Mouse (Mus musculus) T-helper 1 cell (primary cell): ENCODE results near the gene Ppp6r3.
"Not testable (repeated sequence)": the region's sequence is repeated elsewhere in the genome, so short reads cannot be mapped to it uniquely, and the experiment has no call there.

ENCODE experiments used
- in situ Hi-C: fragments of 300-600 bp; cut with MboI, MseI; formaldehyde crosslinking; loops from one replicate; pipeline ENCODE4 v1.15.1; 2025; ENCODE audit warnings: high pct_unique_total_duplicates

Gene Ppp6r3

DNA sequence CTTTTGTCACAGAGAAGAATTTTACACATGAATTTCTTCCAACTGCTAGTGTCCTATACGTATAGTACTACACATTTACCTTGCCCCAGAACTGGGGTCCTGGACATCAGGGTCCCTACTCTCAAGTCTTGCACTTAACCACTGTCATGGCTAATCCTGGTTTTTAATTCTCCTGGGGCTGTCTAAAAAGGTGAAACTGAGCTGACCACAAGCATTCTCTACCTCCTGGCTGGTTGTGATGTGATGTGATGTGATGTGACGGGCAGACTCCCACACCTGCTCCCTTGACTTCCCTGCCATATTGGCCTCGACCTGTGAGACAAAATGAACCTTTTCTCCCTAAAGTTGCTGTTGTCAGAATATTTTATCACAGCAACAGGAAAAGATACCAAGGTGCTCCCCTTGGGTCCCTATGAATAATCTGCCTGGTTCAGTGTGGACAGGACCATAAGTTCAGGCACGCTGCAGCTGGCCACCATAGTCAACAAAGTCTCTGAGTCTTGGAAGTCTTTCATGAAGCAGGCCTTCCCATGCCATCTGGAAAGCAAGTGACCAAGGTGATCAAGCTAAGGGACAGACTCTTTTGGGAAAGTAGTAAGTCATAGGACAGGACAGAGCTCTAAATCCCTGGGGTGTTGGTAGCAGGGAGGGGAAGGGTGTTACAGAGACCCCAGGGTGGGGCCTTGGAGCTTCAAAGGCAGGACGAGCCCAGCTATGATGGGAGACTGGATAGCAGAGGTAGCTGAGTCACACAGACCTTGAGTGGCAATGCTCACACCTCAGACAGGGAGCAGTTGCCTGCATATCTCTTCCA is 1.1 kb upstream of the Ppp6r3 start:
- in situ Hi-C loops: loop anchor here (10.0 kb wide), 1 partner anchor 252 kb away; the partner anchor contains the start of gene Cpt1a

DNA sequence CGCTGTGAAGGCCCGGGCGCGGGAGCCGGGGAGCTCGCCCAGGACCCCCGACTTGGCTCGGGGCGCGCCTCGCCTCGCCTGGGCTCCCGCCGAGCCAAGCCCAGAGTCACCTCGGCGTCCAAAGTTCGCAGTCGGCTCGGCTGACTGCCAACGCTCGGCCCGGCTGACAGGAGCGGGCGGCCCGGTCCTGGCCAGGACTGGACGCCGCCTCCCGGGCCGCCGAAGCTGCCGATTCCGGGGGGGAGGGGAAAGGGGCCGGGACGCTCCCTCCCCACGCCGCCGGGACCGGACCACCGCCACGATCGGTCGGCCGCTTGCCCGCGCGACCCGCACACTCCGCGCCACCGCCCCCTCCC is 295 bp downstream of the Ppp6r3 start:
- in situ Hi-C loops: loop anchor here (10.0 kb wide), 1 partner anchor 250 kb away; the partner anchor contains the start of gene Cpt1a

DNA sequence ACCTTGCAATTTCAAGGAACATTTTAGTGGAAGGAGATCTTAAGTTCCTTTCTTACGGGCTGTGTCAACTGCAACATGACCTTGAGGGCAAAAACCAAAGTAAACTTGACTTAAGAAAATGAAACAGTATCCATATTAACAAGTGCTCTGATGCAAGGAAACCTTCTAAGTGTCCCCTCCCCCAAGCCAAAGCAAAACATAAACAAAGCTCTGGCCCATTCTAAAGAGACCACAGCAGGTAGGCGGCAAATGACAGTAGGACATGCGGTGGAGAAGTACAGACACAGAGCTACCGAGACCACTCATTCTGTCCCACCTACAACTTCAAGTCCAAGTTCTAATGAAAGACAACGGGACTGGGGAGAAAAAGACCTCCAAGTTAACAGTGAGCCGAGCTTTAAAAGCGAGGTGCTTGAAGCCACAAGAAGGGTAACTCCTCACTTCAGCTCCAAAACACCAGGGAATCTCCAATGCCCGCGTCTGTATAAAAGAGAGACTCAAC is 905 bp downstream of the Ppp6r3 start:
- in situ Hi-C loops: loop anchor here (10.0 kb wide), 1 partner anchor 250 kb away; the partner anchor contains the start of gene Cpt1a

DNA sequence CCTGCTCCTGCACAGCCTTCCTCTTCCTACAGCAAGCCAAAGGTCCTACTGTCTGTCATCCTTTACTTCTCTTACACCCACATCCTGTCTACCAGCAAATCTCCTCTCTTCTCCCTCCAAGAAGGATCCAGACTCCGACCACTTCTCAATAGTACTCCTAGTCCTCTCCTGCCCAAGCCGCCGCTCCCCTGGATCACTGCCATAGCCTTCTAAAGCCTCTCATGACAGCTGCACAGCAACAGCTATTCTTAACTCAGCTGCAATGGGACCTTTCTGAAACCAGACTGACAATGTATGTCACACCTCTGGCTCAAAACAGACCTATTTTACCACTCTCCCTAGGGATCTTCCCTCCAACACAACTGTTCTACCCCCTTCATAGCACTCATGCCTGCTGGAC is 11.2 kb downstream of the Ppp6r3 start:
- in situ Hi-C loops: no loop called here

DNA sequence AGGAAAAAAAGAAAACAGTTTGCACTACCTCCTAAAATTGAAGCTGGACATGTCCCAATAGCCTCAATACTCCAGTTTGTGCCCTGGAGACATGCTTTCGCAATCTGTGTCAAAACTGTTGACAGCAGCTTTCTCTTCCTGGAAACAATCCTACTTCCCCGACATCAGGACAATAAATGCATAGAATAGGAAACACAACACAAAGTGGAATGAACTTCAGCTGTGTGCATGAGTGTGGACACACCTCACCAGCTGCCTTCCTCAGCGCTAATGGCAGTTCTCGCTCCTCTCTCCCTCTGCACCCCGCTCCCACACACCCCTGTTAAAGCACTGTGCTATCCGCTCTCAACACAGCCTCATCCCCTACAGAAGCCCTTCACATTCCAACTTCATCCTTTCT is 12.8 kb downstream of the Ppp6r3 start:
- in situ Hi-C loops: no loop called here

DNA sequence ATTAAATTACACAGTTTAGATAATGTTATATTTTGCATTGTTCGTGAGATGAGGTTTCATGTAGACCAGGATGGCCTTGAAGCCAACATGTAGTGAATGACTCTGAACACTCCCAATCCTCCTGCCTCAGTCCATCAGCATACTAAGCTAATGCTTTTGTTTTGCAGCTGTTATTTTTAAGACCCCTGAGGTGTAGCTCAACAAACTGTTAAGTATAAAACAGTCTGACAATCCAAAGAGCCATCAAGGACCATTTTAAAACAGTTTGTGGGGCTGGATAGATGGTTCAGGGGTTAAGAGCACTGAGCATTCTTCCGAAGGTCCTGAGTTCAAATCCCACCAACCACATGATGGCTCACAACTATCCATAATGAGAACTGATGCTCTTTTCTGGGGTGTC is 13.3 kb downstream of the Ppp6r3 start:
- in situ Hi-C loops: no loop called here

DNA sequence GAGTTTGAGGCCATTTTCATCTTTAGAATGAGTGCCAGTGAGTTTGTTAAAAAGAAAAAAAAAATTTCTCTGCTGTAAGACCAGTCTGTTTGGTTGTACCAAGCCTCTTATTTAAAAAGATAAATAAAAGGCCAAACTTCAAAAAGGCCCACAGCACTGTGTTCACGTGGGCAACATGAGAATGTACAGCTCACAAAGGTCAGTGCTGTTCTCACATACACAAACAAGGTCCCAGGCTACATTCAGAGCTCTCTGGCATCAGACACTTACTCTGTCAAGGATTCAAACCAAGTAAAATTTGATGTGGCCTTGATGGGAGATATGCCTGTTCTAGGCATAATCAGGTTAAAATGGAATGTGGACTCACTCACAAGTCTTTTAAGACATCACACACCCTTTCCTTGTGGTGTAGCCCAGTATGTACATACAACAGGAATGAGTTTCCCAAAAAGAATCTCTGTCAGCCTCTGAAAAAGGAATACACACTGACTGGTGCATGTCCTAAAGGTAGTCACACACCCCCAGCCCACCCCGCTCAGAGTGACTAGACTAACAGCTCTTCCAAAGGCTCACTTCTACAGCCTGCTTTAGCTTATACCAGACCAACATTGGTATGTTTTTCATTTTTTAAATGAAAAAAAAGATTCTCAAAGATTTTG is 19.3 kb downstream of the Ppp6r3 start:
- in situ Hi-C loops: loop anchor here (5.0 kb wide), 1 partner anchor 856 kb away; no protein-coding TSS in a partner anchor

DNA sequence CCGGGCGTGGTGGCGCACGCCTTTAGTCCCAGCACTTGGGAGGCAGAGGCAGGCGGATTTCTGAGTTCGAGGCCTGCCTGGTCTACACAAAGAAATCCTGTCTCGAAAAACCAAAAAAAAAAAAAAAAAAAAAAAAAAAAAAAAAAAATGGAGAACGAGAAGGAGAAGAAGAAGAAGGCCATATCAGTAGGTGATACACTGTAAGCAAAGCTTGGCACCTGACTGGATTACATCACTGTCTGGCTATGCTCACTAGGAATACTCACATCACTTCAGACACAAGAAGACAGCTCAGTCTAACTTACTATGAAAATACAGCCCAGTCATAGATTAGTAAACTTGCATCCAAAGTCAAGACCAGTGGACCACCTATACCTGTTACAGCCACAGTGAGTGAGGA is 20.8 kb downstream of the Ppp6r3 start:
- in situ Hi-C loops: loop anchor here (5.0 kb wide), 1 partner anchor 858 kb away; no protein-coding TSS in a partner anchor

DNA sequence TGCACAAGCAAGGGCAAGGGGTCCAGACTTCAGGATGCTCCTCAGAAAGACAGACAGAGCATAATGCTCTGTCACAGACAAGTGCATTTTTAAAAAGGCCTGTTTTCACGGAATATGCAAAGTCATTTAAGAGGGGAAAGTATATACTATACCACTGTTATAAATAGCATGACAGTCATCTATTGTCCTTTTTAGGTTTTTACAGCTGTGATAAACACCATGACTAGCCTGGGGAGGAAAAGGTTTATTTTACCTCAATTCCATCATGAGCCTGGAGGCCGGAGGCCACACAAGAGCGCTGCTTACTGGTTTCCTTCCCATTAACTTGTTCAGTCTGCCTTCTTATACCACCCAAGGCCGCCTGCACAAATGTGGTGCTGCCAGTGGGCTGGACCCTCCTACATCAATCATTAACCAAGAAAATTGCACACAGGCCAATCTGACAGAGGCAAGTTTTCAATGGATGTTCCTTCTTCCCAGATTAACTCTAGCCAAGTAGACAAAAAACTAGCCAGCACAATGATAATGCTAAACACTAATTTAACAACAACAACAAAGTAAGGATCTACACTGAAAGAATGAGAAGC is 23.9 kb downstream of the Ppp6r3 start:
- in situ Hi-C loops: no loop called here

DNA sequence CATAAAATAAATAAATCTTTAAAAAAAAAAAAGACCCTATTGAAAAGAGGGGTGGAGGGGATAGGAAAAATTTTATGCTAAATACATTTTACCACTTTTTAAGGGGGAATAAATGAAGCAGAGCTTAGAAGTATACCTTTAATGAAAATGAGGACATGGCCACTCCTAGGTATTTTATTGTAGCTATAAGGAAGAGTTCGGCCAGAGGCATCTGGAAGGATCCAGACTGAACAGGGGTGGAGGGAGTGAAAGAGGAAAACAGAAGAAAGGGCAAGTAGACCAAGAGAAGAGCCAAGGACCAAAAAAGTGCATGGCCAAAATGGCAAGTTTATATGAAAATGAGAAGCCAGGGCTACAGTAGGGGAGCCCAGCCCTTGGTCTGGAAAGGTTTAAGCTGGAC is 25.4 kb downstream of the Ppp6r3 start:
- in situ Hi-C loops: no loop called here

DNA sequence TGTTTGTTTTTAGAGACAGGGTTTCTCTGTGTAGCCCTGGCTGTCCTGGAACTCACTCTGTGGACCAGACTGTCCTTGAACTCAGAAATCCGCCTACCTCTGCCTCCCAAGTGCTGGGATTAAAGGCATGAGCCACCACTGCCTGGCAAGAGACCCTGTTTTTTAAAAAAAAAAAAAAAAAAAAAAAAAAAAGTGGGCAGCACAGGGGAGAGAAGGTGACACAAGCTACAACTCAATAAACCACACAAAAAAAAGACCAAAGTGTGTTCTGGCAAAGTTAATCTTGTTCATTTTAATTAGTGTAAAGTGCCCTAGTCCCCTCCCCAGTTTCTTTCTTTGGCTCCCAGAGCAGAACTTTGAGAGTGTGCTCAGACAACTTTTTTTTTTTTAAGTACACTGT is 26.3 kb downstream of the Ppp6r3 start:
- in situ Hi-C loops: no loop called here

DNA sequence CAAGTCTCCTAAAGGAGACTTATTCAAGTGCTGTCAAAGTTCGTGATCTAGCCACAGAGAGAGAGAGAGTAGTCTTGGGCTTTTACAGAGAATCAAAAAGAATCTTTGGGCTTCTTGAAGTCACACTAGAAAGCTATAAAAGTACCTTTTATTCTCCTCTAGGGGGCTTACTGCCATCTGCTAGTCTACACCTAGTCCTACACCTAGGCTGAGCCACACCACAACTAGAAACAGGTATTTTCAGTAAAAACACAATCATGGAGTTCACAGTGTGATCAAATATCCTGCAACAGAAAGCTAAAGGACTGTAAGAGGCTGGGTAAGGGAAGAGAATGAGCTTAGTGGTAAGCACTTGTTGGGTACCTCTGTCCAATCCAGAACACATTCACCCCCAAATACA is 27.2 kb downstream of the Ppp6r3 start:
- in situ Hi-C loops: no loop called here

DNA sequence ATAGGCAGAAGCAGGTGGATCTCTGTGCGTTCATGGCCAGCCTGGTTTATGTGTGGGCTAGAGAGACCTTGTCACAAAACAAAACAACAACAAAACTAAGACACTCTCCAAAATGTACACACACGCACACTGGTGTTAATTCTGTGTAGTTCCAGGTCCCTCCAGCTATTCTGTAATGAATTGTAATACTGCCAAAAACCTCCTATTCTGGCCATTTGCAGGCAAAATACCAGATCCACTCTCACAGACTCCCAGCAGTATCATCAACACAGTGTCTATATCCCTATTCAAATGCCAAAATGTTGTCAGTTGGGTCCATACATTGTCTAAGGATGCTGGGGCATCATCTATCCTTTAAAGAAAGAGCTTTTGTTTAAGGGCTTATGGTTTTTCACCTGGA is 30.6 kb downstream of the Ppp6r3 start:
- in situ Hi-C loops: no loop called here

DNA sequence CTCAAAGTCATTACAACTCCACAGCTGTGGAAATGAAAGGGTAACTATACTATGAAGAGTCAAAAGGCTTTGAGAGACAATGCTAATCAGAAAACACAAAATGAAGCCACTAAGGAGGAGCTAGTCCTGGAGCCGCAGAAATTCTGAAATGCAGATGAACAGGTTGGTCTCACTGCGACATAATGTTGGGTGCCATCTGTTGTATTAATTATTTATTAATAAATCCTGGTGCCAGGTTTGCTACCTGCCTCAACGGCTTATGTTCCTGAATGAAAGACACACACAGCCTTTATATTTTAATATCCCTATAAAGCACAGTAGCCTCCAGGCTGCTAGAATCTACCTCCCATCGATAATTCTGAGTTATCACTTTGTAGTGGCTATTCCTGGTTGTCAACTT is 33.0 kb downstream of the Ppp6r3 start:
- in situ Hi-C loops: no loop called here

DNA sequence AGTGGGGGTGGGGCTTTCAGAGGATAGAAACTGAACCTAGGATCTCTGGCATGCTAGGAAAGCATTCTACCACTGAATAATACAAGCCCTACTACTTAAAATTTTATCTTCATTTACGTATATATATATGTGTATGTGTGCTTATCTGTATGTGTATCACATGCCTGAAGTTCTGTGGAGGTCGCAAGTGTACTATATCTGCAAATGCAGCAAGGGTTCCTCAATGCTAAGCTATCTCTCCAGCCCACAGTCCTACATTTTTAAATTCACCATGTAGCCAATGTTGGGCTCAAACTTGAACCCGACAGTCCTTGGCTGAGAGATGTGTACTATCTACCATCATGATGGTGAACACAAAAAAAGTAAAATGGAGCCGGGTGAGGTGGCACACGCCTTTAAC is 34.6 kb downstream of the Ppp6r3 start:
- in situ Hi-C loops: no loop called here

DNA sequence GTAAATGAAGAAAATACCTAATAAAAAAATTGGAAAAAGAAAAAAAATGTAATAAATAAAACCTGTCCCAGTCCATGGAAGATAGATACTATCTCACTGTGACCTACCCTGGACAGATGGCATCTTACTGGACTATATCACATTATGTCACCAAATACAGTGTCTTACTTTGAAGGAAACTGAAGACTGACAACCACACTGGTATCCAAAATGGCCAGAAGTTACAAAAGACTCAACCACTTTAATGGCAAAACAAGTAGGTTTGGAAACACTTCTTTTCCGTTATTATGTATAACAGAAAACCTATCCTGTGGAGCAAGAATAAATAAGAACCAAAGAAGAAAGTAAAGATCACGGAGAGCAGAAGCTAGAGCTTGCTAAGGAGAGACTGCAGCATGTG is 35.3 kb downstream of the Ppp6r3 start:
- in situ Hi-C loops: no loop called here

DNA sequence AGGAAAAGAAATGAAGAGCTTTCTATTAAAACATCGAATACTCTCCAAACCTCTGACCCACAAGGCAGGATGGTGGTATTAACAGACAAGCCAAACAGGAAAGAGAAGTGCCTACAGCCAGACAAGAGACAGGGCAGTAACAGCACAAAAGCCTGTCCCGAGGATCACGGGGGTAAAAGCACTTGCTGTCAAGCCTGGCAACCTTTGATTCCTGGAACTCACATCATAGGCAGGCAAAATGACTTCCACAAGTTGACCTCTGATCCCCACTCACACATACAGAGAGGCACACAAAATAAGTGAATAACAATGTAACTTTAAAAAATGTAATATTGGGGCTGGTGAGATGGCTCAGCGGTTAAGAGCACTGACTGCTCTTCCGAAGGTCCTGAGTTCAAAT is 36.1 kb downstream of the Ppp6r3 start:
- in situ Hi-C loops: no loop called here

DNA sequence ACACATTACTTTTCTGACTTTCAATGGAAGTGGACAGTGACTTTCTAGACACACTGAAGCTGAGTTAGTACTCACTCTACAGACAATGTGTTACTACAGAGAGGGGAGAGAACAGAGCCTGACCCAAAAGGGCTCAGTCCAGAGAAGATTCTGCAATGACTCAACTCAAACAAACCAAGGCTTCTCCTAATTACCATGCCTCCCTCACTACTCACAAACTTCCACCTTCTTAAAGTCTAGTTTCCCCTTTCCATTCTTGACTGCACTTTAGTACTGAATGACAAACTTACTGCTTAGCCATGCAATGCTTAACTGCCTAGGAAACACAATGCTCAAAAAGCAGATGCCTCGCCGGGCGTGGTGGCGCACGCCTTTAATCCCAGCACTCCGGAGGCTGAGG is 37.9 kb downstream of the Ppp6r3 start:
- in situ Hi-C loops: no loop called here

DNA sequence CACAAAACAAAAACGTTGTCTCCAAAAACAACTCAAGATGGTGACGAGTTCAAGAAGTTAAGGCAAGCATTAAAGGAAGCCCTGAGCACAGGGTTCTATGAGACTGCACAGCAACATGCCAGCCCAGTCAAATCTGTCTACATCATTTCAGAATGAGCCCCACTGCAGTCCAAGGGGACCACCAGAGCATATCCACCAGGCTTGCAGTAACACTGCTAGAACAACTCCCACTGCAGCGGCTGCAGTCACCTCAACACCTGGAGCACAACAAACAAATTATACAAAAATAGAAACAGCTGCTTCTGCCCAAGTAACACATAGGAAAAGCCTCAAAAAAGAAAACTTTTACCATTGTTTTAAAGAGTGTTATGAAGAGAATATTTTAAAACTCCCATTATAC is 40.6 kb downstream of the Ppp6r3 start:
- in situ Hi-C loops: no loop called here

DNA sequence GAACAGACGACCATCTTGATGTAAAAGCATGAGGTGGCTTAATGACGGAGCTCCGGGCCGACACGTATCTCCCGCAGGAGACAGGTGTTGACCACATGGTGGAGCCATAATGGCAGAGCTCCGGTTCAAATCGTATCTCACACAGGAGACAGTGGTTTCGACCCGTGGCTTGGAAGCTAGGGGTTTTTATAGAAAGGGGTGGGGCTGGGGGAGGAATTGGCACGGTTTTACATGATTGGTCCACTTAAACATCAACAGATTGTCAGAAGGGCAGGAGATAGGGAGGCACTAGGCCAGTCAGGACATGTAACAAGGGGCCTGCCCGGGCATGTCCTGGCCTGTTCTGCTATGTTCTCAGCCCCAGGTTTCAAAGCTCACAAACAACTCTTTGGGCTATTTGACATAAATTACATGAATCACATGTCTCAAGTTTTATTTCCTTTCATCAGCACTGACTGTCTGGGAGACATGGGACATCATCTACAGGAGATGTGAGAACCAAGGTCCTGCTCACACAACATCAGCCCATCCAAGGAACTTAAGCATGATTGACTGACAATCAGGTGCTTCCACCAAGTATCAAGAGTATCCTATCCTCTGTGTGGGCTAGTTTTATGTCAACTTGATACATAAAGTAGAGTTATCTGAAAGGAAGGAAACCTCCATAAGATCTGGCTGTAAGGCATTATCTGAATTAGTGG is 42.1 kb downstream of the Ppp6r3 start:
- in situ Hi-C loops: not testable (repeated sequence)

DNA sequence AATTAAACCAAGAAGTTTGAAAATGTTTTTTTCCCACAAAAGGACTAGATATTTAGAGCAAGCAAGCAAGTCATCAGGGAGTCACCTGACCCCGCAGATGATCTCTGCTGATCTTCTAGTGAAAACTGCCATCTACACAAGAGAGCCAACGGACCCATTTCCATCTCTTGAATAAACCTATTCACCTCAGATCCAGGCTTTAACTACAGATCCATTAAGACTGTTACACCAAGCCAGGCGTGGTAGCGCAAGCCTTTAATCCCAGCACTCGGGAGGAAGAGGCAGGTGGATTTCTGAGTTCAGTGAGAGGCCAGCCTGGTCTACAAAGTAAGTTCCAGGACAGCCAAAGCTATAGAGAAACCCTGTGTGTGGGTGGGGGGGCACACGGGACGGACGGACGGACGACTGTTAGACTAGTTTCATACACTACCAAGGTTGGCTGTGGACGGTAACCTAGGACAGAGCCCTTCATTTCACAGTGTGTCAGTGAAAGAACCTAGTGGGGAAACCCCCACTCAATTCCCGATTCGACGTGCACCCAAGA is 42.8 kb downstream of the Ppp6r3 start:
- in situ Hi-C loops: no loop called here

DNA sequence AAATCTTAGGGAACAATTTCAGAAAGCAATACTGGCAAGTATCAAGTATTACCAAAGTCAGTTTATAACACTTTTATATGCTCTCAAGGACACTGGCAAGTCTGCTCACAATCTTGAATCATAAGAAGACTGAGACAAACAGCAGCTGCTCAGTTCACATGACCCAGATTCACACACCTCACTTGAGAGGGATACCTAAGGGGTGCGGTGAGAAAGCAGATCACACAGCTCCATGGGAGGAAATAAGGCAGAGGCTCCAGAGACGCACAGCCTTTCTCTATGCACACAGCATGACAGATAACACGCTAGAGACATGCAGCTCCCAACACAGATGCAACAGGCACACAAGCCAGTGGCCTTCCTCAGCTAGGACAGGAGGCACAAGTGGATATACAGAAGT is 45.8 kb downstream of the Ppp6r3 start:
- in situ Hi-C loops: no loop called here
